Mouse (Mus musculus) ES-E14 (cell line): ENCODE measurements at regions not wholly inside any gene's neighbourhood (a gene's known extent, or its start where the extent isn't known, plus 50 kb on each side); places are given as distances from the start of the nearest gene placed in this dataset.

Source experiments
- HCFC1 ChIP-seq: IDR thresholded peaks from 2 replicates; pipeline ENCODE4 v1.6.1; 2012; ENCODE audit warnings: low read length, inconsistent platforms, borderline replicate concordance; ENCODE audit not compliant: insufficient read depth
- ZC3H11A ChIP-seq: IDR thresholded peaks from 2 replicates; pipeline ENCODE4 v1.6.1; 2012; ENCODE audit warnings: low read depth, mild to moderate bottlenecking, inconsistent platforms, low read length, borderline replicate concordance

DNA sequence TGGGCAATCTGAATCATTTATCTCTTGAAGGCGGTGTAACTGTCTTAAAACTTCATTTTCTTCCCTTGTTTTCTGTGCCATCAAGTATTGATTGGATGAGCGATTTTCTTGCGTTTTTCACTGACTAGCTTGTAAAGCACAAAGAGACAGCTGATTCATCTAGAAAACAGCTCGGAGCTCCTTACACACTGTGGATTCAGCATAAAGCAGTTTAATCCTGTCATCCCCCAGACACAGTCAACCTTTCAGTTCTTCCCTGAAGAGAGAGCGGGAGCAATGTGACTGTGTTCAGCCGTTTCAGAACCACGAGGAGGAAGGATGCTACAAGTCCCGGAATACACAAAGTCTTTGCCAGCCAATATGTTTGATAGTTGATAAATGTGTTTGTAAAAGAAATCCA, 66.8 kb downstream of the Dact1 start:
- no peak for TF ChIP-seq ZC3H11A
- TF ChIP-seq HCFC1: no peak
